Mouse (Mus musculus) brain, embryonic 14.5 days (tissue): ENCODE measurements at regions not wholly inside any gene's neighbourhood (a gene's known extent, or its start where the extent isn't known, plus 50 kb on each side); places are given as distances from the start of the nearest gene placed in this dataset.

ENCODE experiments used
- DNase-seq: peaks from one replicate; pipeline ENCODE4 v3.0.0-alpha.2; 2011; ENCODE audit warnings: low read depth
- CTCF ChIP-seq: fragments of 200-500 bp; IDR thresholded peaks from 2 replicates; pipeline ENCODE4 v1.5.1; 2012; ENCODE audit warnings: inconsistent platforms, mild to moderate bottlenecking, moderate library complexity, borderline replicate concordance; ENCODE audit not compliant: insufficient read depth, insufficient read length; ENCODE audit errors: extremely low read depth
- POLR2A ChIP-seq: fragments of 200-500 bp; IDR thresholded peaks from 2 replicates; pipeline ENCODE4 v1.6.1; 2012; ENCODE audit warnings: mild to moderate bottlenecking, inconsistent platforms, borderline replicate concordance; ENCODE audit not compliant: poor library complexity, insufficient read depth, insufficient read length, severe bottlenecking; ENCODE audit errors: extremely low read depth

DNA sequence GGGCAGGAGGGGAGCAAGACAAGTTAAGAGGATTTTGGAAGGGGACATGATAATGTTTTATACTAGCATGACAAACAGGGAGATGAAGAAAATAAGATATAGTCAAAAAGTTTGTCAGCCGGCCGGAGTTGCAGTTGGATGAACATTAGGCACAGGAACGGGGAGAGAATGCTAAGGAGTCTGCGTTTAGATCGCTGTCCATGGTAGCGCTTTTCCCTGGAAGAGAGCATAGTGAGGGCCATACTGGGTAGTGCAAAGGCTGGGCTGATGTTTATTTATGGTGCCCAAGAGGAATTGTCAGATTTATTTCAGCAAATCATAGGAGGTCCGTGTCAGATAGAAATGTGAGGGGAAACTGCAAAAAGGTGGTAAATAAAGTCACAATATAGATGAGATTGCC is 337.0 kb downstream of the Brinp2 start:
- TF ChIP-seq CTCF (no peak), POLR2A (no peak)
- DNase-seq, result peak; percentile 30

DNA sequence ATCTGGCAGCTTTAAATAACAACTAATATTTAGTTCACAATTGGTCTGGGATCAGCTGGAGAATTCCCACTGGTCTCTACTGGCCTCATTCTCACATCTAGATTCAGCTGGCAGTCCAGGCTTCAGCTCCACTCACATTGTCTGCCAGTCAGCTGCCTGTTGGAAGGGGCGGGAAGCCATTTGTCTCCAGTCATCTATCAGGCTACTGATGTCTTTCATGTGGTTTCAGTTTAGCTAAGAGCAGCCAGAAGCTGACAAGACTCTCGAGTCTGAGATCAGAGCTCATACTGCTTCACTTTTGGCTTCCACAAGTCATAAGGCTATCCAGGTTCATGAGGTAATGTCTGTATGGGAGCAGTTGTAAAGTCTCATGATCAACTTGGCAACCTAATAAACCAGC is 316.4 kb downstream of the Brinp2 start:
- no peak for TF ChIP-seq CTCF
- TF ChIP-seq POLR2A, result no peak
- peak; percentile 32 for DNase-seq

DNA sequence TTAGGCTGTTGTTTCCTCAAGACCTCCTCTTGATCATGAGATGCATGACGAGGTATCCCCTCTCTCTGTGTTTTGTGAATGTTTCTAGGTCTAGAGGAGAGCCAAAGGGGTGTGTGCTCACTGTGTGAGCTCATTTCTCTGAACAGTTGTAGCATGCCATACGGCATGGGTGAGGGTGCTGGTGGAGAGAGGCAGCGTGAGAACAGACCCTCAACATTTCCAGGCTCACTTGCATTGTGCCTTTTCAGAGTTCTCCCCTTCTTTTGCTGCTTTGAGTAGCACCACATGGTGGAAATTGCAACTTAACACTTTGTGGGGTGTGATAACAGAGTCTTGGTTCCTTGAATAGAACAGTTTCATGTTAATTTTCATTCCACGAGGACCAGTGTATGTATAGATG is 315.8 kb downstream of the Brinp2 start:
- peak; percentile 26 for DNase-seq
- TF ChIP-seq CTCF, result no peak
- no peak for TF ChIP-seq POLR2A

DNA sequence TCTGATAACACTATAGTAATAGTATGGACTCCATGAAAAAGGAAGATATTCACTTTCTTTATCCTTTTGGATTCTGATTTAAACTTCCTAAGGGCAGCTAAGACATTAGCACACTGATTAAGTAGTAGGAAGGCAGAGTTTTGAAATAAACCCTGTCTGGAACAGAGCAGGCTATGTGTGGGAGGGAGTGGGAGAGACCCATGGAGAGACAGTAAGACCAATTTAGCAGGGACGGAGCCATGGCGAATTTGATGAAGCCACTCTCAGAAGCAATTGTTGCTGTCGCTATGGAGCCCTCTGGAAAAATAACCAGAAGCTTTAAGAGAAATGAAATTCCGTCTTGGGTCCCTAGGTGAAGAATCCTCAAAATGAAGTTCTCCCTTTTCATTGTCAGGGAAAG is 303.5 kb downstream of the Brinp2 start:
- no peak for DNase-seq
- no peak for TF ChIP-seq POLR2A

DNA sequence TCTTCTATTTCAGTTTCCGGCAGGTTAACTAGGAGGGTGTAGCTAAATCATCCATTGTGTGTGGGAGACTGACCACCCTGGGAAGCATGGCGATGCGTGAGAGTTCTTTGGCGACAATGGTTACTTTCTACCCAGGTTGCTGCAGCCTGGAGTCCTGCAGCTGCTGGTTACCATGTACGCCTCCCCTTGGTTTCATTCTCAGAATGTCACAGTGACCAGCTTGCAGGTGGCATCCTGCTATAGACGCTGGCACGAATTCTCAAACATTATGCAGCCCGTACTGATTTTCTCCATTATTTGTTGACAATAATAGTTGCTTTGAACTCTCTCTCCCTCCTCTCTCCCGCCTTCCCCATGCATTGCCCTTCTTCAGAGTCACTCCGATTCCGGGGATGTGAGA is 301.2 kb downstream of the Brinp2 start:
- DNase-seq, result peak; percentile 39
- TF ChIP-seq CTCF, result no peak
- no peak for TF ChIP-seq POLR2A

DNA sequence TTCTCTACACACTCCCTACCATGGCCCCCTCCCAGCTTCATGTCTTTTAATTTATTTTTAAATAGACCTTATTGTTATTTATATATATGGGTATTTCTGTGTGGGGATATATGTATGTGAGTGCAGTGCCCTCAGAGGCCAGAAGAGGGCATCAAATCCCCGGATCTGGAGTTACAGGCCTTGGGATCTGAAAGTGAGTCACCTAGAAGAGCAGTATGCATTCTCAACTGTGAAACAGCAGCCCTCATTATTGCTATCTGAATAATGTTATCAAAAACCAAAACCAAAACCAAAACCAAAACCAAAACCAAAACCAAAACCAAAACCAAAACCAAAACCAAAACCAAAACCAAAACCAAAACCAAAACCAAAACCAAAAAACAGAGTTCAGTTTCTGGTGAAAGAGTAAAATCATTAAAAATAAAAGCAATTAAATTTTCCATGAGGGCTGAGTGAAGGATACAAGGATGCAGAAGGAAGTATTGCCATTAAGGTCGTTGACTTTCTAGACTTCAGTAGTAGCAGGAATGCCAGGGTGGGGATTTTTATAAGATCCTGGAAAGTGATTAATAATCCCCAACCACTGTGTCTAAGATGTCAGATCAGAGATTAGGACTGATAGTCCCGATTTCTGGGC is 299.0 kb downstream of the Brinp2 start:
- DNase-seq, result no peak
- TF ChIP-seq CTCF, result peak; percentile 34; the same call in 1 of the 2 replicates
- no peak for TF ChIP-seq POLR2A

DNA sequence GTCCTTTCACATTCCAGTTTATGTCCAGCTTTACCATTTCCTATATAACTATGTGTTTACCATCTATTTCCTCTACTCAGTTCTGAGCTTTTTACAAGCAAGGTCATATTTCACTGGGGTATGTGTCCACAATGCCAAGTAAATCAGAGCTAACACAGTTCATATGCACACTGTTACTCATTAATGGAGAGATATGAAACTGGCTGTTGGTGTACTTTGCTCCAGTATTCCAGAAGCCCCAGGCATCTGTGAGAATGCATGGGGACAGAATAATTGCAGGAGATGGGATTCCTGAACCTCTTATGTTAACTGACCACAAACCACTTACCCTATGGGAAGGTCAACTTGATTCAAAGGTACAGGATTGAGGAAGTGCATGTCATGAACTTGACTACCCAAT is 298.3 kb downstream of the Brinp2 start:
- no peak for DNase-seq
- TF ChIP-seq POLR2A (no peak), CTCF (no peak)

DNA sequence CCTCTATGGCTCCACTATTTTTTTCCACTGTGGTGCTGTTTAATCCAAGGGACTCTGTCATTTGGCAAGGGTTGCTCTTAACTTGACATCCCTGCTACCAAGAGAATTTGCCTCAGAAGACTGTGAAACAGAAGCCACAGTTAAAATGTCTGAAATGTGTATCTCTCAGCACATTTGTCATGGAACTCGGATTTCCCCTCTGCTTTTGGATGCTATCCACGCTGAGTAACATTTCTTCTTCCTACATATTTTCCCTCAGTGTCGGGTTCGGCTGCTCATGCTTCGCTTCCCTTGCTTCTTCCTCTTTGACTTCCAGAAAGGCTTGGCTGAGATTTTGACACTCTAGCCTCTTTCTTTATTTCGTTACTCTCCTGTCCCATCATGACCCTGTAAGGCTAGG is 294.1 kb downstream of the Brinp2 start:
- no peak for DNase-seq

DNA sequence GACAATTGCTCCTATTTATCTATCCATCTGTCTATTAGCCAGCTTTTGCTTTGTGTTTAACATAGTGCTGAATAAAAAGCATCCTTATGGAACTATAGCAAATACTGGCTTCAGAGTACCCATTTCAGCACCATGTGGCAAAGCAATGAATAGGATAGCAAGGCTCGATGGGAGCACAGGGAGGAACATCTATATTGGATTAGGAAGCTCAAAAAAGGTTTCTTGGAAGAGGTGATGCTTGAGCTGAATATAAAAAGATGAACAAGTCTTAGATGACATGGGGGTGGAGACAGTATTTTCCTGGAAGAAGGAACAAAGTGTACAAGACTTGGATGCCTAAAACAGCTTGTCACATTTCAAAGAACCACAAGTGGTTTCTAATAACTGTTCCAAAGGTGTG is 273.9 kb downstream of the Brinp2 start:
- no peak for TF ChIP-seq POLR2A
- TF ChIP-seq CTCF, result no peak
- DNase-seq, result no peak

More for the DNA sequence above, 294.1 kb downstream of the Brinp2 start:
- TF ChIP-seq POLR2A, result no peak
- TF ChIP-seq CTCF, result no peak

DNA sequence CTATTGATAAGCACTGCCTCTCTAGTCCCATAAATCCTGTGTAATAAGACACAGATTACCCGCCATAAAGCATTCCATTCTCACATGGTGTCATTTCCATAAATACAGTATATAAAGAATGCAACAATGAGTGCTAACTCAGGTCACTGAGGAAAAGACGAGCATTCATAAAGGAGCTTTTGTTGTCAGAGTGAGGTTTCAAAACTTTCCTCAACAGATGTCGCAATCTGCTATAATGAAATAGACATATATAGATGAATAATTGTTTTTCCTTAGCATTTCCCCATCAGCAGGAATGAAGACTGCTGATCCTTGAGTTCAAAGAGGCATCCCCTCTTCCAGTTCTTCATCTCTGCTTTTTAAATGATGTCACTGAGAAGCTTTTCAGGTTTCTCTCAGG is 270.3 kb downstream of the Brinp2 start:
- TF ChIP-seq CTCF (no peak), POLR2A (no peak)
- no peak for DNase-seq

DNA sequence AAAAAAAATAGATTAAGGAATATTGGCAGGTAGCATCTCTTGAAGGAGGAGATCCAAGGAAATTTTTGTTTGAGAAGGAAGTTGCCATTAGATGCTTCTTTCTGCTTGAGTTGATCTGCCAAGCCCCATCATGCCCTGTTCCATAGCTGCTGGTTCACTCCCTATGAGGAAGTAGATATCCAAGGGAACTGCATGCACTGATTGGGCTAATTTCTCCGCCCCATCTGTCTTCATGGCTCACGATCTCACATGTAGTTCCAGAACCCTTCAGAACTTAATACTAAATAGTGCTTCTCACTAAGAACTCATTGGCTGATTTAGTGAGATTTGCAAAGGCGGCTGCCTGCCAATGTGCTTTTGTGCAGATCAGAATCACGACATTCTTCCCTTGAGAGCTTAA is 258.6 kb downstream of the Brinp2 start:
- DNase-seq, result peak; percentile 55
- no peak for TF ChIP-seq CTCF
- TF ChIP-seq POLR2A, result no peak

DNA sequence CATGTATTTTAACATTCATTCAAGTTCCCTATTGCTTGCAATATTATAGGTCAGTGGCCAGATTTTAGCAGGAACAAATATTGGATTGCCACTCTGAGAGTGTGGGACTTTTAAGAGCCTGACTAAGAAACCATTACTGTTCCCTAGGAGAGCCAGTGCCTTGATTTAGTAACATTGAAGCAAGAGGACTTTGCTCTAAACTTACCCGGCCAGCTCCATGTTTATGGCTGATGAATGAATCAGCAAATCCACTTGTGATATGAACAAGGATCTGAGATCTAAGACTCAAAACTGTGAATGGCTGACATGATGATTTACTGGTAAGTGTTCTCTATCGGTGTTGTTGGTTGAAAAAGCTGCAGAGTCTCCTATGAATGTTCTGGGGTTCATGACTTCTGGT is 236.4 kb downstream of the Brinp2 start:
- no peak for DNase-seq
- TF ChIP-seq CTCF (no peak), POLR2A (no peak)

DNA sequence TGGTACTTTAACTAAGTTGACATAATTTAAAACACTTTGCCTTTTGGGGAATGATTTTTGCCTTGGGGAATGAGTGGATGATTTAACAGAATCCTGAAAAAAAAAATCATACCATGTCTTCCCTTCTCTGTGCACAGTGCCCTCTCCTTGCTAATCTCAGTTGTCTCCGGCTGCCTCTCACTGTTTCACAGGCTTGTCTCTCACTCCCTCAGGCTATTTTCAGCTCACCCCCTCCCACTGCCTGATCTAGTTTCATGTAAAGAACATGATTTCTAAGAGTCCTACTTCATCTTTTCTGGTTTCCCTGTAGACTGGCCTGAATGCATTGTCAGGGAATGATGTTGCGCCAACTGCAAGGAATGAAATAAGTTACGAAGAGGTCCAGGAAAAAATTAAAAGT is 231.2 kb downstream of the Brinp2 start:
- no peak for TF ChIP-seq CTCF
- TF ChIP-seq POLR2A, result no peak
- peak; percentile 53 for DNase-seq

DNA sequence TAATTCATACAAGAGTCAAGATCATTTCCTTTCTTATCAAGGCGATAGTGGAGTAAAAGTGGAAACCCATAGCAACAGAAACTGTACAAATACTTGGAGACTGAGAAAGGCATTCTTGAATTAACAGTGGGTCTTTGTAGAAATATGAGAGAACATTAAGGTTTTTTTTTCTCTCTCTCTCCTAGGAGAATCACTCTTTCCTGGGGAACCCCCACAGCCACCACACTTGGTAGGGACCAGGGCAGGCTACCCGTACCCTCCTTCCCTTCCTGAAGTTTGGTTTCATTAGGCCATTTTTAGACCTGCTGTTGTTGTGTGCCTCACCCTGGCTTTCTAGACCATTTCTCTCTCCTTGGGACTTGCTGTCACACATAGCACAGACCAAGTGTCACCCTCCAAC is 229.9 kb downstream of the Brinp2 start:
- TF ChIP-seq CTCF (no peak), POLR2A (no peak)

More for the DNA sequence above, 229.9 kb downstream of the Brinp2 start:
- no peak for DNase-seq
